Mouse (Mus musculus) midbrain, postnatal 0 days (tissue): ENCODE results near the gene 4930505A04Rik. TPM values are rescaled to one million over a fixed set of nuclear protein-coding genes. Genes with fewer than 3 reads are reported as not detected.
"Not testable (repeated sequence)": the region's sequence is repeated elsewhere in the genome, so short reads cannot be mapped to it uniquely, and the experiment has no call there.

Source experiments
- ATAC-seq: fragments of 200-750 bp; cut with Nextera tagmentation; 2 replicates; pipeline ENCODE4 v1.8.0; 2017; ENCODE audit warnings: moderate number of reproducible peaks, mild to moderate bottlenecking, moderate TSS enrichment, moderate library complexity; ENCODE audit not compliant: low FRiP score
- DNase-seq: peaks from one replicate; pipeline ENCODE4 v3.0.0-alpha.2; 2015; ENCODE audit warnings: low spot score
- H3K27ac ChIP-seq: fragments of 300-500 bp; sonication (generic); 2 replicates; pipeline ENCODE4 v1.5.1; 2014; ENCODE audit warnings: low read depth, mild to moderate bottlenecking, low read length, mixed read lengths
- H3K27me3 ChIP-seq: fragments of 300-500 bp; sonication (generic); 2 replicates; pipeline ENCODE4 v1.6.1; 2014; ENCODE audit warnings: low read length, control low read depth, mixed read lengths; ENCODE audit not compliant: insufficient read depth
- H3K36me3 ChIP-seq: fragments of 300-500 bp; sonication (generic); 2 replicates; pipeline ENCODE4 v1.6.1; 2014; ENCODE audit warnings: low read length, control low read depth, mixed read lengths; ENCODE audit not compliant: insufficient read depth
- H3K4me1 ChIP-seq: fragments of 300-500 bp; sonication (generic); 2 replicates; pipeline ENCODE4 v1.6.1; 2014; ENCODE audit warnings: mild to moderate bottlenecking, control low read depth, antibody characterized with exemption, low read length, mixed read lengths; ENCODE audit not compliant: insufficient read depth
- H3K4me2 ChIP-seq: fragments of 300-500 bp; sonication (generic); 2 replicates; pipeline ENCODE4 v1.6.1; 2014; ENCODE audit warnings: low read depth, mild to moderate bottlenecking, low read length, mixed read lengths; ENCODE audit not compliant: poor library complexity, severe bottlenecking
- H3K4me3 ChIP-seq: fragments of 300-500 bp; sonication (generic); 2 replicates; pipeline ENCODE4 v1.5.1; 2014; ENCODE audit warnings: low read depth, mild to moderate bottlenecking, low read length, moderate library complexity
- H3K9ac ChIP-seq: fragments of 300-500 bp; sonication (generic); replicated peaks from 2 replicates; pipeline ENCODE4 v1.6.1; 2014; ENCODE audit warnings: mild to moderate bottlenecking, low read length, moderate library complexity, mixed read lengths; ENCODE audit not compliant: poor library complexity, severe bottlenecking
- H3K9me3 ChIP-seq: fragments of 300-500 bp; sonication (generic); 2 replicates; pipeline ENCODE4 v1.6.1; 2016; ENCODE audit warnings: low read length, control low read depth
- CTCF ChIP-seq: IDR thresholded peaks from 2 replicates; pipeline ENCODE4 v1.5.1; 2016; ENCODE audit warnings: antibody characterized with exemption, mild to moderate bottlenecking
- WGBS: fragments of 180-500 bp; shearing (Covaris S2); extraction: QIAGEN DNeasy Blood & Tissue Kit; methylation state at CpG from one replicate; pipeline ENCODE4 v1.1.7; 2014; 5-methylcytosine and 5-hydroxymethylcytosine counted together
- polyA plus RNA-seq: library from polyadenylated mRNA; unstranded; fragments of >200 nt; fragmentation: Nextera tagmentation; extraction: Ambion mirVana; gene quantifications from 2 replicates; pipeline ENCODE4 v1.2.1, GENCODE M21; 2015
- total RNA-seq: library from RNA; depleted of rRNA; stranded (reverse); fragments of >200 nt; gene quantifications from 2 replicates; pipeline ENCODE4 v1.2.3, GENCODE M21; 2014

Gene 4930505A04Rik
- total and polyA plus RNA-seq, 2 experiments from 2014 or later, result 0.28 TPM; not detected in 1

DNA sequence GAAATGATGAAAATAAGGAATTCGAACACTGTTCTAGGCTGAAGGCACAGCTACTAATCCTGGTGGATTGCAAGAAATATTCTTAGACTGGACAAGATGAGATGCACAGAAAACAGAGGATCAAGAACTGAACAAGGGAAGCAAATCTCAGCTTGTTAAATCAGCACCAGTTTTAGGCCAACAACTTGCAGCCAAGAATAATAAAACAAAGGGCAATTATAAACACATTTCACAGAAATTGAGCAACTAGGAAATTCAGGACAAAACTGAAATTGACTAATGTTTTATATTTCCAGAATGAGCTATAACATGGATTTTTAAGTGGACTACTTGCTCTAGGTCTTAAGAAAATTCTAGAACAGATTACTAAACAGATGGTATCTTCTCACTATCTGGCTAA, 24.1 kb downstream of the 4930505A04Rik start:
- WGBS, result 93% methylated on average over 1 of the region's 1 CpGs
- H3K27me3 ChIP-seq, result no peaks in the 10 kb centered on the region
- no peak for TF ChIP-seq CTCF
- H3K4me3 ChIP-seq, result no peak overlapping the region
- no peak for DNase-seq
- no peak for ATAC-seq
- no peak overlapping the region for H3K4me2 ChIP-seq
- H3K9me3 ChIP-seq, result no peaks in the 10 kb centered on the region
- no peaks in the 10 kb centered on the region for H3K4me1 ChIP-seq
- H3K9ac ChIP-seq, result no peak overlapping the region
- H3K36me3 ChIP-seq, result no peaks in the 10 kb centered on the region
- no peak overlapping the region for H3K27ac ChIP-seq

DNA sequence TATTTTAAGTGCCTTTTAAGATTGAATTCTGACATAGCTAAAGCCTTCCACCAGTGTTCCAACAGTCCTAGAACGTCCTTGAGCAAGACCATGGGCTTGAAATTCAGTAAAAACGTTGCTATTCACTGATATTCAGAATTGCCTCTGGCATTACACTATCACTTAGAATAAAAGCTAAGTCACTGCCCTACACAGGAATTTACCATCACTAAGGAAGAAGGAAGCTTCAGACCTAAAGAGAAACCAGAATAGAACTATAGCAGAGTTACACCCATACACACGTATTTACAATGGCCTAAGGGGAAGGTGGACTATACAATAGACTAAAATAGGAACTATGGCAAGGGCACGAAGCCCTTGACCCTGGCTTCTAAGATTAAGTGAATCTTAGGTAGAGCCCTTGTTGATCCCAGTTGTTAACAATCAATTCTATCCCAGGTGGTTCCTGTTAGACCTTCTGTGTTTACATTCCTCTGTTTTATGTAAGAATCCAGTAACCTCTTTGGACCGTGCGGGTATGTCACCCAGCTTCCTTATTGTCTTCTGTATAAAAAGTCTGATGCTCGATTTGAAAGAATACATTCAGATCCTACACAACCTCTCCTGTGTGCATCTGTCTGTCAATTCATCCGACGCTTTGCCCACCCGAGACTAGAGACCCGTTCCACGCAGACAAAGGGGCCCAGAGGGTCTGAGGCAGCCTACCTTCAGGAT, 27.3 kb downstream of the 4930505A04Rik start:
- not testable (repeated sequence) for H3K36me3 ChIP-seq, H3K4me3 ChIP-seq, H3K27ac ChIP-seq, H3K4me1 ChIP-seq, DNase-seq, ATAC-seq, H3K27me3 ChIP-seq, H3K9me3 ChIP-seq, H3K4me2 ChIP-seq, H3K9ac ChIP-seq
- 89% methylated on average over 11 of the region's 12 CpGs for WGBS

DNA sequence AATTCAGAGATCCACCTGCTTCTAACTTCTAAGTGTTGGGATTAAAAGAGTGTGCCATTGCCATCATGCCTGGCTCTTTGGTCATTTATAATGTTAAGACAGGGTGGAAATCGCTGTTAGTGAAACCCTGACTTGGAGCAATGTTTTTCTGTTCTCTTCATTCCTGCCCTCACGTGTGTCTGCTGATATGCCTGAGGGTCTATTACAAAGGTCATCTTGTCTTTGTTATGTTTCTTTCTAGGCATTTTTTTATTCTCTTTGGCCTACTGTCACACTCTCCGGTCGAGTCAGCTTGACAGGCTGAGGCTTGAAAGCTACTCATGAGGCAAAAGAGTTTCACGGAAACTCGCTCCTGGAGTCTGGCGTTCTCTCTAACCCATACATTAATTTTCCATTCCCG, 27.9 kb downstream of the 4930505A04Rik start:
- no peaks in the 10 kb centered on the region for H3K36me3 ChIP-seq
- no peaks in the 10 kb centered on the region for H3K4me1 ChIP-seq
- DNase-seq (no peak), ATAC-seq (no peak)
- no peak overlapping the region for H3K9ac ChIP-seq
- no peak for TF ChIP-seq CTCF
- 92% methylated on average over 7 of the region's 8 CpGs for WGBS
- no peaks in the 10 kb centered on the region for H3K9me3 ChIP-seq
- no peak overlapping the region for H3K27ac ChIP-seq
- H3K27me3 ChIP-seq, result no peaks in the 10 kb centered on the region
- H3K4me3 ChIP-seq, result no peak overlapping the region
- H3K4me2 ChIP-seq, result no peak overlapping the region

DNA sequence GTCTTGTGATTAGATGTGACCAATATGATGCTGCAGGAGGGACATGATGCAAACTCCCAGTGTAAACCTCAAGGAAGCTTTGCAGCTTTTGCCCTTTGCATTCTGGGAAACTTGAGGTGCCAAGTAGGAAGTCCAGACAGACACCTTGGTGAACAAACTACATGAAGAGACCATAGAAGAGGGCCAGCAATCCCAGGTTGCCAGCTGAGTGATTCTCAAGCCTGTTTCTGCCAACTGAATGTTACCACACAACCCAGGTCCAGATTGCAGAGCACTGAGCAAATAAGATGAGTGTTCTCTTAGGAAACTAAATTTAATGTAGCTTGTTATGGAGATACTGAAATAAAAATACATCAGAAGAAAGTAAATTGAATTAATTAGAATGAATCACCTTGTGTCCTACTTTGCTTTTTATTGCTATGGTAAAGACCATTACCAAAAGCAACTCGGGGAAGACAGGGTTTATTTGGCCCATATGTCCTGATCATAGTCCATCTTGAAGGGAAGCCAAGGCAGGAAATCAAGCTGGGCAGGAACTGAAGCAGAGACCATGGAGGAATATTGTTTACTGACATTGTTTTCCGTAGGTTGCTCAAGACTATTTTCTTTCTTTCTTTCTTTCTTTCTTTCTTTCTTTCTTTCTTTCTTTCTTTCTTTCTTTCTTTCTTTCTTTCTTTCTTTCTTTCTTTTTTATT, 38.2 kb downstream of the 4930505A04Rik start:
- ATAC-seq, result no peak
- Histone ChIP-seq H3K9me3 (no peaks in the 10 kb centered on the region), H3K36me3 (no peaks in the 10 kb centered on the region), H3K27ac (no peak overlapping the region), H3K4me3 (no peak overlapping the region), H3K4me2 (no peak overlapping the region), H3K9ac (no peak overlapping the region), H3K27me3 (no peaks in the 10 kb centered on the region), H3K4me1 (no peaks in the 10 kb centered on the region)
- no peak for TF ChIP-seq CTCF
- no peak for DNase-seq
- 88% methylated on average over 2 of the region's 2 CpGs for WGBS

DNA sequence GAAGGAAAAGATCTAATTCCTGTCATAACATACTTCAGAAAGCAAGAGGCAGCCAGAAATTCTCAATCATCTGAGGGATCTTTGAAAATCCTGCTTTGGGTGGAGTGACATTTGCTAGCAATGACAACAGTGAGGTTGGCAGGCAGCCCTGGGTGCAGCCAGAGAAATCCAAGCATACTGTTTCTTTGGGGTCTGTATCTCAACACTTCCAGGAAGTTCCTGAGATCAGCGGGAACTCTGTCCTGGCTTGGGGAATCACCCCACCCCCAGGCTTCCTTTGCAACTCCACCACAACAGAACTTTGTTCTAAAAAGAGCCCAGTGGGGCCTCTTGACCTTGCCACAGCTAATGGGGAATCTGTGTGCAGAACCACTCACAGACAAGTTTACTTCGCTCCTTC, 66.0 kb downstream of the 4930505A04Rik start:
- DNase-seq, result no peak
- no peak overlapping the region for H3K9ac ChIP-seq
- no peaks in the 10 kb centered on the region for H3K9me3 ChIP-seq
- H3K4me3 ChIP-seq, result no peak overlapping the region
- TF ChIP-seq CTCF, result no peak
- ATAC-seq, result no peak
- H3K36me3 ChIP-seq, result no peaks in the 10 kb centered on the region
- H3K4me2 ChIP-seq, result no peak overlapping the region
- H3K27ac ChIP-seq, result no peak overlapping the region
- no peaks in the 10 kb centered on the region for H3K27me3 ChIP-seq
- H3K4me1 ChIP-seq, result no peaks in the 10 kb centered on the region
- 66% methylated on average over 2 of the region's 2 CpGs for WGBS

DNA sequence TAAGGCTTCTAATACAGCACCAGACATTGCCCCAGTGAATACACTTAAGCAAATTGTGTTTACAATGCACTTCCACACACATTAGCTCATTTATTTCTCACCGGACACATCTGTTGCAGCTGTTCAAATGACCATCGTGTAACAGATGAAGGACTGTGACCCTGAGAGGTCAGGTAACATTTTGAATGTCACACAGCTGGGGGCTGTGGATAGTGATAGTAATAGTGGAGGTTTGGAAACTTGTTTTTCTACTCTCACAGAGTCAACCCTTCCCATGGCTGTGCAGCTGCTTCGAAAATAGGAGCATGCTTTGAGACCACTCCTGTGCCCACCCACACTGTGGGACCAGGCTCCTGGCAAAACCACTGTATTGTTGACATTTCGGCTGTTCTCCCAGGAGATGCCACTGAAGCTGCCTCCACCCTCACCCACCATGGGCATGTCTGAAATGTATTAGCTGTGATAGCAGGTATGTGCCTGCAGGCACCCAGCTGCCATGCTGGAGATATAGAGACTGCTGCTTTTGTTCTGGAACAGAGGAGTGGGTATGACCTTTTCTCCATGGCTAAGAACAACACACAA, 66.9 kb downstream of the 4930505A04Rik start:
- DNase-seq, result no peak
- peak; percentile 31; the same call in 1 of the 2 replicates for ATAC-seq
- Histone ChIP-seq H3K4me2 (no peak overlapping the region), H3K4me1 (no peaks in the 10 kb centered on the region), H3K9me3 (no peaks in the 10 kb centered on the region), H3K27ac (no peak overlapping the region), H3K9ac (no peak overlapping the region), H3K4me3 (no peak overlapping the region), H3K27me3 (no peaks in the 10 kb centered on the region), H3K36me3 (no peaks in the 10 kb centered on the region)
- TF ChIP-seq CTCF, result no peak
- 71% methylated on average over 4 of the region's 4 CpGs for WGBS
